9 mouse cellular contexts compared by ENCODE assay signal in the genomic region with DNA sequence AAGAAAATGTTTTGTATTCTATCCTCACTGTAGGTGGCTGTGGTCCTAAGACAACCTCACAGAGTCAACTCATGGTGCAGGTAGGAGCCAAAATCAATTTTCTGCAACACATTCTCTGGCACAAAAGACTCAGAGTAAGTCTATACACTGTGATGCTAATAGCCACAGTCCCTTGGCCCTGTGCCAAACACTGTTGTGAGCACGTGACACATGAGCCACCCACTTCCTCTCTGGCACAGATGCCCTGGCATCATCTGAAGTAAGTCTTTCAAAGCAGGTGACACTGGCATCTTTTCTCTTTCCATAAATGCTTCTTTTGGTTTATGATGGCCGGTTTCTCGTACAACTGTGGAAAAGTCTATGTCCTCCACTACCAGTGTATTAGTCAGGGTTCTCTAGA. TPM values are rescaled to one million over a fixed set of nuclear protein-coding genes. Genes with fewer than 3 reads are reported as not detected.
DNase-seq lines count a peak whose midpoint lies in the region; ATAC-seq and TF ChIP-seq lines count a peak whose summit lies in the region.
"Had no signal": no experiment of that assay in that cellular context is flagged by ENCODE, and none has a peak within 500 bp of the region (broad histone marks: within the 10 kb centered on the region; RNA-seq: fewer than 3 reads in every experiment).

No protein-coding gene starts in this region.

- 66% methylated on average over 3 of the region's 3 CpGs for WGBS in forebrain, embryonic 13.5 days
- 61% methylated on average over 3 of the region's 3 CpGs for WGBS in forebrain, embryonic 15.5 days
- 67% methylated on average over 3 of the region's 3 CpGs for WGBS in midbrain, postnatal 0 days
- 79% methylated on average over 3 of the region's 3 CpGs for WGBS in midbrain, embryonic 11.5 days
- 58% methylated on average over 3 of the region's 3 CpGs for WGBS in liver, embryonic 12.5 days (ENCODE audit: insufficient replicate concordance)

- no peak overlapping the region for H3ac ChIP-seq in myocyte (ENCODE audit: control insufficient read depth, insufficient read length)

- peak; percentile 48 for DNase-seq in midbrain, postnatal 0 days (ENCODE audit: low spot score)
- no peak for DNase-seq in midbrain, embryonic 11.5 days (ENCODE audit: low spot score, missing footprints)
- DNase-seq in thymus, postnatal 14 days: peak; percentile 90
- DNase-seq in urinary bladder, adult 18-20 months (ENCODE audit: low spot score in 2 of 2): no peak

- ATAC-seq in forebrain, embryonic 13.5 days: peak; percentile 53; the same call in 1 of the 2 replicates
- ATAC-seq in forebrain, embryonic 15.5 days (replicated peaks): no peak
- no peak for ATAC-seq in midbrain, postnatal 0 days (ENCODE audit: low FRiP score)
- no peak for ATAC-seq in midbrain, embryonic 11.5 days (ENCODE audit: low FRiP score)
- ATAC-seq in liver, embryonic 12.5 days: no peak

- H3K27ac ChIP-seq in forebrain, embryonic 13.5 days: no peak overlapping the region
- H3K27ac ChIP-seq in forebrain, embryonic 15.5 days (replicated peaks): no peak overlapping the region
- no peak overlapping the region for H3K27ac ChIP-seq in midbrain, postnatal 0 days (ENCODE audit: low read depth, low read length)
- no peak overlapping the region for H3K27ac ChIP-seq in midbrain, embryonic 11.5 days (ENCODE audit: low read depth, low read length)
- no peak overlapping the region for H3K27ac ChIP-seq in liver, embryonic 12.5 days
- H3K27ac ChIP-seq: hindbrain, embryonic 12.5 days had no signal

- no peak overlapping the region for H3K4me3 ChIP-seq in forebrain, embryonic 13.5 days
- H3K4me3 ChIP-seq in forebrain, embryonic 15.5 days: no peak overlapping the region
- no peak overlapping the region for H3K4me3 ChIP-seq in midbrain, postnatal 0 days (ENCODE audit: low read depth, low read length)
- no peak overlapping the region for H3K4me3 ChIP-seq in midbrain, embryonic 11.5 days (ENCODE audit: low read depth, low read length)
- no peak overlapping the region for H3K4me3 ChIP-seq in myocyte
- H3K4me3 ChIP-seq in liver, embryonic 12.5 days: no peak overlapping the region
- H3K4me3 ChIP-seq: hindbrain, embryonic 12.5 days had no signal

- no peak overlapping the region for H3K4me2 ChIP-seq in forebrain, embryonic 13.5 days
- H3K4me2 ChIP-seq in forebrain, embryonic 15.5 days (replicated peaks): no peak overlapping the region
- no peak overlapping the region for H3K4me2 ChIP-seq in midbrain, postnatal 0 days (ENCODE audit: low read depth, low read length, poor library complexity, severe bottlenecking)
- no peak overlapping the region for H3K4me2 ChIP-seq in midbrain, embryonic 11.5 days
- H3K4me2 ChIP-seq in myocyte (ENCODE audit: low read depth): no peak overlapping the region
- H3K4me2 ChIP-seq in liver, embryonic 12.5 days: no peak overlapping the region
- H3K4me2 ChIP-seq: hindbrain, embryonic 12.5 days had no signal

- no peak overlapping the region for H3K9ac ChIP-seq in forebrain, embryonic 13.5 days
- H3K9ac ChIP-seq in forebrain, embryonic 15.5 days (replicated peaks): no peak overlapping the region
- no peak overlapping the region for H3K9ac ChIP-seq in midbrain, postnatal 0 days (replicated peaks; ENCODE audit: low read length, poor library complexity, severe bottlenecking)
- no peak overlapping the region for H3K9ac ChIP-seq in midbrain, embryonic 11.5 days (ENCODE audit: low read length)
- no peak overlapping the region for H3K9ac ChIP-seq in liver, embryonic 12.5 days
- H3K9ac ChIP-seq: hindbrain, embryonic 12.5 days had no signal

- no peaks in the 10 kb centered on the region for H3K36me3 ChIP-seq in forebrain, embryonic 13.5 days (ENCODE audit: poor library complexity, severe bottlenecking)
- no peaks in the 10 kb centered on the region for H3K36me3 ChIP-seq in forebrain, embryonic 15.5 days
- H3K36me3 ChIP-seq in midbrain, postnatal 0 days (ENCODE audit: insufficient read depth, low read length): no peaks in the 10 kb centered on the region
- no peaks in the 10 kb centered on the region for H3K36me3 ChIP-seq in midbrain, embryonic 11.5 days (ENCODE audit: control insufficient read depth, insufficient read depth, low read length)
- H3K36me3 ChIP-seq in myocyte (ENCODE audit: control insufficient read depth, insufficient read depth): no peaks in the 10 kb centered on the region
- H3K36me3 ChIP-seq in liver, embryonic 12.5 days: no peaks in the 10 kb centered on the region
- H3K36me3 ChIP-seq: hindbrain, embryonic 12.5 days had no signal

- no peaks in the 10 kb centered on the region for H3K79me2 ChIP-seq in myocyte (ENCODE audit: control insufficient read depth, insufficient read depth)

- no peak for TF ChIP-seq POLR2A in myocyte (IDR thresholded peaks at IDR 0.05; ENCODE audit: insufficient read length, low read depth)

- TF ChIP-seq CTCF in midbrain, postnatal 0 days (IDR thresholded peaks at IDR 0.05): no peak

- peaks cover 6% of the 10 kb centered on the region; the same call in 1 of the 2 replicates for H3K4me1 ChIP-seq in forebrain, embryonic 13.5 days
- H3K4me1 ChIP-seq in forebrain, embryonic 15.5 days: no peaks in the 10 kb centered on the region
- H3K4me1 ChIP-seq in midbrain, postnatal 0 days (ENCODE audit: insufficient read depth, low read length): no peaks in the 10 kb centered on the region
- no peaks in the 10 kb centered on the region for H3K4me1 ChIP-seq in midbrain, embryonic 11.5 days (ENCODE audit: control insufficient read depth, insufficient read depth, low read length)
- H3K4me1 ChIP-seq in liver, embryonic 12.5 days: no peaks in the 10 kb centered on the region
- H3K4me1 ChIP-seq: hindbrain, embryonic 12.5 days had no signal

- H3K27me3 ChIP-seq in forebrain, embryonic 13.5 days: no peaks in the 10 kb centered on the region
- H3K27me3 ChIP-seq in forebrain, embryonic 15.5 days: no peaks in the 10 kb centered on the region
- no peaks in the 10 kb centered on the region for H3K27me3 ChIP-seq in midbrain, postnatal 0 days (ENCODE audit: insufficient read depth, low read length)
- H3K27me3 ChIP-seq in midbrain, embryonic 11.5 days (ENCODE audit: control insufficient read depth, insufficient read depth, low read length): no peaks in the 10 kb centered on the region
- no peaks in the 10 kb centered on the region for H3K27me3 ChIP-seq in myocyte (ENCODE audit: control insufficient read depth, insufficient read depth, insufficient read length)
- H3K27me3 ChIP-seq in liver, embryonic 12.5 days (replicated peaks): no peaks in the 10 kb centered on the region
- H3K27me3 ChIP-seq: hindbrain, embryonic 12.5 days had no signal

- no peaks in the 10 kb centered on the region for H3K9me3 ChIP-seq in forebrain, embryonic 13.5 days (replicated peaks)
- H3K9me3 ChIP-seq in forebrain, embryonic 15.5 days: no peaks in the 10 kb centered on the region
- no peaks in the 10 kb centered on the region for H3K9me3 ChIP-seq in midbrain, postnatal 0 days (ENCODE audit: low read length)
- no peaks in the 10 kb centered on the region for H3K9me3 ChIP-seq in midbrain, embryonic 11.5 days (ENCODE audit: control insufficient read depth, low read length)
- no peaks in the 10 kb centered on the region for H3K9me3 ChIP-seq in liver, embryonic 12.5 days (replicated peaks)
- H3K9me3 ChIP-seq: hindbrain, embryonic 12.5 days had no signal

TF ChIP-seq in myocyte, 11 proteins besides CTCF, POLR2A, EP300 and RAD21:
- TF ChIP-seq MYOG (IDR thresholded peaks at IDR 0.05; ENCODE audit: control insufficient read depth in 1 of 3, insufficient read depth in 1 of 3, insufficient read length in 2 of 3, low read depth in 2 of 3) (no peak), USF1 (IDR thresholded peaks at IDR 0.05; ENCODE audit: low read depth) (peak; percentile 42), TCF12 (IDR thresholded peaks at IDR 0.05; ENCODE audit: insufficient read depth, poor library complexity, severe bottlenecking) (no peak)

RNA-seq across cellular contexts. Expression of a gene that starts 23.4 kb away (rescaled TPM):
- polyA plus RNA-seq in forebrain, embryonic 13.5 days (2015; fragmentation: Nextera tagmentation; extraction: Ambion mirVana): 0.40 and 0.45 TPM in 2 replicates
- polyA plus RNA-seq in forebrain, embryonic 15.5 days (2015; fragmentation: Nextera tagmentation; extraction: Ambion mirVana): 0.36 and 0.41 TPM in 2 replicates
- 0.55 and 1.2 TPM in 2 replicates for total RNA-seq in midbrain, postnatal 0 days (2014; rRNA removed)
- 0.32 and 0.39 TPM in 2 replicates for polyA plus RNA-seq in midbrain, postnatal 0 days (2015; fragmentation: Nextera tagmentation; extraction: Ambion mirVana)
- 0.48 and 0.58 TPM in 2 replicates for polyA plus RNA-seq in midbrain, embryonic 11.5 days (2014; fragmentation: Nextera tagmentation; extraction: Ambion mirVana)
- polyA plus RNA-seq in myocyte (2012; fragmentation: generic; extraction: Trizol): 1.0 TPM
- polyA plus RNA-seq in liver, embryonic 12.5 days (2016; fragmentation: Nextera tagmentation; extraction: Ambion mirVana): 0.73 and 1.1 TPM in 2 replicates

RNA-seq across cellular contexts. Expression of a gene that starts 43.1 kb away (rescaled TPM):
- 62.4 and 75.4 TPM in 2 replicates for polyA plus RNA-seq in forebrain, embryonic 13.5 days (2015; fragmentation: Nextera tagmentation; extraction: Ambion mirVana)
- 68.0 and 77.6 TPM in 2 replicates for polyA plus RNA-seq in forebrain, embryonic 15.5 days (2015; fragmentation: Nextera tagmentation; extraction: Ambion mirVana)
- 21.0 and 37.5 TPM in 2 replicates for total RNA-seq in midbrain, postnatal 0 days (2014; rRNA removed)
- polyA plus RNA-seq in midbrain, postnatal 0 days (2015; fragmentation: Nextera tagmentation; extraction: Ambion mirVana): 64.2 and 67.3 TPM in 2 replicates
- 59.1 and 63.5 TPM in 2 replicates for polyA plus RNA-seq in midbrain, embryonic 11.5 days (2014; fragmentation: Nextera tagmentation; extraction: Ambion mirVana)
- 53.7 TPM for polyA plus RNA-seq in myocyte (2012; fragmentation: generic; extraction: Trizol)
- polyA plus RNA-seq in liver, embryonic 12.5 days (2016; fragmentation: Nextera tagmentation; extraction: Ambion mirVana): 23.0 and 26.0 TPM in 2 replicates

Comparison
In these comparisons a context has a peak if more than half of its experiments do, and no peak if none do; other contexts are left out.
1. DNase-seq: peak in midbrain, postnatal 0 days (single experiment) and thymus, postnatal 14 days (single experiment); none in midbrain, embryonic 11.5 days (single experiment) and urinary bladder, adult 18-20 months (0 of 2).